Mouse (Mus musculus) ES-E14 (cell line): ENCODE data around the gene Elavl1. TPM values are rescaled to one million over a fixed set of nuclear protein-coding genes. Genes with fewer than 3 reads are reported as not detected.

Experiments used
- DNase-seq: peaks from one replicate; pipeline ENCODE4 v3.0.0-alpha.2; 2013; ENCODE audit warnings: low read depth, low spot score
- H3K27ac ChIP-seq: 2 replicates; pipeline ENCODE4 v1.5.1; 2012; ENCODE audit warnings: low read depth, mild to moderate bottlenecking, low read length, moderate library complexity, mixed read lengths; ENCODE audit not compliant: poor library complexity, insufficient read depth, severe bottlenecking
- H3K36me3 ChIP-seq: 2 replicates; pipeline ENCODE4 v1.6.1; 2012; ENCODE audit warnings: mild to moderate bottlenecking, low read length, moderate library complexity, mixed read lengths; ENCODE audit not compliant: control insufficient read depth, poor library complexity, insufficient read depth, severe bottlenecking
- H3K4me1 ChIP-seq, 2 experiments: fragments of 150-350 bp in 1 of 2; sonication (generic) in 1 of 2; 2 replicates each; pipeline ENCODE4 v1.6.1; 2012; ENCODE audit warnings: low read length in 2 of 2, mild to moderate bottlenecking in 1 of 2, mixed read lengths in 1 of 2; ENCODE audit not compliant: control insufficient read depth in 2 of 2, insufficient read depth in 2 of 2, poor library complexity in 1 of 2
- H3K4me3 ChIP-seq, 2 experiments: fragments of 150-350 bp in 1 of 2; sonication (generic) in 1 of 2; 2 replicates each; pipeline ENCODE4 v1.5.1; 2012; ENCODE audit warnings: low read length in 2 of 2, low read depth in 1 of 2, mild to moderate bottlenecking in 1 of 2, mixed read lengths in 1 of 2; ENCODE audit not compliant: insufficient read depth in 1 of 2, poor library complexity in 1 of 2, severe bottlenecking in 1 of 2
- H3K9ac ChIP-seq: 2 replicates; pipeline ENCODE4 v1.6.1; 2012; ENCODE audit warnings: low read depth, mild to moderate bottlenecking, low read length, mixed read lengths; ENCODE audit not compliant: poor library complexity, insufficient read depth, severe bottlenecking
- H3K9me3 ChIP-seq: fragments of 150-350 bp; sonication (generic); 2 replicates; pipeline ENCODE4 v1.6.1; 2012; ENCODE audit warnings: low read depth, mild to moderate bottlenecking, low read length; ENCODE audit not compliant: control insufficient read depth, insufficient read depth
- CHD2 ChIP-seq: IDR thresholded peaks from 2 replicates; pipeline ENCODE4 v1.6.1; 2014; ENCODE audit warnings: mild to moderate bottlenecking, low read depth, low read length, inconsistent platforms
- HCFC1 ChIP-seq: IDR thresholded peaks from 2 replicates; pipeline ENCODE4 v1.6.1; 2012; ENCODE audit warnings: low read length, inconsistent platforms, borderline replicate concordance; ENCODE audit not compliant: insufficient read depth
- MAFK ChIP-seq: IDR thresholded peaks from 2 replicates; pipeline ENCODE4 v1.6.1; 2014; ENCODE audit warnings: mild to moderate bottlenecking, low read depth, low read length, inconsistent platforms; ENCODE audit not compliant: insufficient read depth
- ZC3H11A ChIP-seq: IDR thresholded peaks from 2 replicates; pipeline ENCODE4 v1.6.1; 2012; ENCODE audit warnings: low read depth, mild to moderate bottlenecking, inconsistent platforms, low read length, borderline replicate concordance
- ZNF384 ChIP-seq: IDR thresholded peaks from 2 replicates; pipeline ENCODE4 v1.6.1; 2012; ENCODE audit warnings: low read depth, low read length, inconsistent platforms
- in situ Hi-C, 2 experiments: fragments of 600-800 bp; cut with MboI; formaldehyde crosslinking; loops; one replicate each; pipeline ENCODE4 v1.15.1; 2025; ENCODE audit warnings: low sequenced_read_pairs in 2 of 2, inconsistent platforms in 1 of 2; ENCODE audit not compliant: unreplicated experiment in 2 of 2
- total RNA-seq: library from RNA; depleted of rRNA; stranded (reverse); fragments of 300-350 nt; gene quantifications from 2 replicates; pipeline ENCODE4 v1.2.3, GENCODE M21; 2012

Gene Elavl1
- total RNA-seq, 1 experiment: 73.6 TPM

GRCm38 (mm10) chr8:4249213-4249612, 76.0 kb downstream of the Elavl1 start:
- no peak for DNase-seq
- in situ Hi-C loops: no loop called here
- TF ChIP-seq CHD2 (no peak), ZC3H11A (no peak), ZNF384 (no peak), MAFK (no peak), HCFC1 (no peak)
- peaks cover 17% of the 10 kb centered on the region for H3K36me3 ChIP-seq
- H3K9me3 ChIP-seq: no peaks in the 10 kb centered on the region
- H3K4me3 ChIP-seq: peak overlapping the region; percentile 16 to 45; a peak in 3 of 4 replicates
- H3K9ac ChIP-seq: peak overlapping the region; percentile 19
- H3K27ac ChIP-seq: no peak overlapping the region
- H3K4me1 ChIP-seq: peaks cover 8 to 20% of the 10 kb centered on the region in 2 experiments; a peak in 2 of 4 replicates

GRCm38 (mm10) chr8:4247951-4248540, 77.2 kb downstream of the Elavl1 start, which contains the start of gene Tgfbr3l:
Gene Tgfbr3l, plus strand, starts transcription at chr8:4248214.
- no peak within 1 kb of the TSS for H3K27ac ChIP-seq

DNA sequence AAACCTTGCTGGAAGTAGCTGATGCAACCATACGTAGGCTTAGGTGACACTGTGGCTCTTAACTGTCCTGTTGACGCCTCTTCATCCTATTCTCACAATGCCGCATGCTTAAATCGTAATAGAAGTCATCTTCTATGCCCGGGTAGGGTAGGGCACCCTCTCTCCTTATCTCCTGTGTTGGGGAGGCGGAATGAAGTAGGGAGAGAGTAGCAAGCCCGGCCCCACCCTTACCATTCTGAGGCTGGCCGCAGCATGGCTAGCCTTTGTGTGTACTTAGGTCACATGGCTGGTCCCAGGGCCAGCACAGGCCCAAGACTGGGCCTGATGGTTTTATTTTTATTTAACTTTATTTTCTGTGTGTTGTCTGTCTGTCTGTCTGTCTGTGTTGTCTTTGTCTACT, 78.0 kb downstream of the Elavl1 start:
- no peaks in the 10 kb centered on the region for H3K9me3 ChIP-seq
- peaks cover 4 to 14% of the 10 kb centered on the region in 2 experiments; a peak in 2 of 4 replicates for H3K4me1 ChIP-seq
- no peak overlapping the region for H3K27ac ChIP-seq
- H3K9ac ChIP-seq: no peak overlapping the region
- peaks cover 30% of the 10 kb centered on the region for H3K36me3 ChIP-seq
- DNase-seq: no peak
- in situ Hi-C loops: no loop called here
- H3K4me3 ChIP-seq: no peak overlapping the region
- TF ChIP-seq HCFC1 (no peak), ZNF384 (no peak), CHD2 (no peak), ZC3H11A (no peak), MAFK (no peak)

More at GRCm38 (mm10) chr8:4247951-4248540, 77.2 kb downstream of the Elavl1 start, which contains the start of gene Tgfbr3l:
- H3K36me3 ChIP-seq: peaks cover 29% of the 10 kb centered on the region
- DNase-seq: no peak
- peaks cover 8 to 16% of the 10 kb centered on the region in 2 experiments; a peak in 2 of 4 replicates for H3K4me1 ChIP-seq
- peak within 1 kb of the TSS; percentile 19; the same call in 1 of the 2 replicates for H3K9ac ChIP-seq
- H3K4me3 ChIP-seq: peak within 1 kb of the TSS; percentile 16 to 45; a peak in 2 of 4 replicates
- in situ Hi-C loops: no loop called here
- TF ChIP-seq ZNF384: no peak
- TF ChIP-seq MAFK: no peak
- no peak for TF ChIP-seq ZC3H11A
- TF ChIP-seq CHD2: no peak
- no peak for TF ChIP-seq HCFC1
- H3K9me3 ChIP-seq: no peaks in the 10 kb centered on the region

GRCm38 (mm10) chr8:4245737-4246136, 79.5 kb downstream of the Elavl1 start:
- DNase-seq: no peak
- TF ChIP-seq ZNF384: no peak
- TF ChIP-seq MAFK: no peak
- TF ChIP-seq HCFC1: no peak
- no peak for TF ChIP-seq ZC3H11A
- TF ChIP-seq CHD2: no peak
- no peaks in the 10 kb centered on the region for H3K9me3 ChIP-seq
- peaks cover 30% of the 10 kb centered on the region for H3K36me3 ChIP-seq
- in situ Hi-C loops: no loop called here
- no peak overlapping the region for H3K4me3 ChIP-seq
- peaks cover 4 to 14% of the 10 kb centered on the region in 2 experiments; a peak in 2 of 4 replicates for H3K4me1 ChIP-seq
- H3K9ac ChIP-seq: no peak overlapping the region
- H3K27ac ChIP-seq: no peak overlapping the region

DNA sequence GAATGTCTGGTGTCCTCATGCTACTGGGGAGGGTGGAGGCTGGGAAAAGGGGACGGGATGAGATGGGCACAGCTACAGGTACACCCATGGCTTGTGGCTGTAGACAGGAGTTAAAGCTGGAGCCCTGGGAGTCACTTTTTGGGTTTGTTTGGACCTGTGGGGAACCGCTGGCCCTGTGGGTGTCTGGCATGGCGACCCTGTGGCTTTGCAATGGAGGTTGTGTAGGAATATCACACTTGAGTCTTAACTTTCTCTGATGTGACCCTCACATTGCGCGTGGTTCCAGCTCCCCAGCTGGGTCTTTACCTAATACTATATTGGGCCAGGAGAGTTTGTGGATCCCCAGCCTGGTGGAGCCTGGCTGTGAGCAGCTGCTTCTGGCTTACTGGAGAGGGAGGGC, 80.2 kb downstream of the Elavl1 start:
- Histone ChIP-seq H3K9me3 (no peaks in the 10 kb centered on the region), H3K4me3 (no peak overlapping the region), H3K4me1 (peaks cover 4 to 10% of the 10 kb centered on the region in 2 experiments; a peak in 2 of 4 replicates), H3K27ac (no peak overlapping the region), H3K9ac (no peak overlapping the region), H3K36me3 (peaks cover 30% of the 10 kb centered on the region)
- no peak for TF ChIP-seq CHD2
- DNase-seq: no peak
- in situ Hi-C loops: no loop called here
